Mouse (Mus musculus) C2C12 (cell line): Measurements from ENCODE around the gene Pfkl.

Experiments
- CEBPB ChIP-seq: IDR thresholded peaks from one replicate; pipeline ENCODE4 v1.6.1; 2011; ENCODE audit warnings: low read depth, mild to moderate bottlenecking, control low read depth, moderate library complexity
- CTCF ChIP-seq: IDR thresholded peaks from one replicate; pipeline ENCODE4 v1.5.1; 2011; ENCODE audit not compliant: control insufficient read depth, insufficient read depth, insufficient read length
- MAX ChIP-seq: IDR thresholded peaks from one replicate; pipeline ENCODE4 v1.6.1; 2011; ENCODE audit warnings: mild to moderate bottlenecking, control low read depth
- USF1 ChIP-seq: IDR thresholded peaks from one replicate; pipeline ENCODE4 v1.6.1; 2011; ENCODE audit warnings: low read depth, mild to moderate bottlenecking, control low read depth, moderate library complexity

GRCm38 (mm10) chr10:77969274-77969972, 40.5 kb downstream of the Pfkl start:
- no peak for TF ChIP-seq CTCF
- TF ChIP-seq CEBPB = no peak
- TF ChIP-seq MAX = no peak
- no peak for TF ChIP-seq USF1
